17 mouse cellular contexts compared by ENCODE assay signal in the genomic region with DNA sequence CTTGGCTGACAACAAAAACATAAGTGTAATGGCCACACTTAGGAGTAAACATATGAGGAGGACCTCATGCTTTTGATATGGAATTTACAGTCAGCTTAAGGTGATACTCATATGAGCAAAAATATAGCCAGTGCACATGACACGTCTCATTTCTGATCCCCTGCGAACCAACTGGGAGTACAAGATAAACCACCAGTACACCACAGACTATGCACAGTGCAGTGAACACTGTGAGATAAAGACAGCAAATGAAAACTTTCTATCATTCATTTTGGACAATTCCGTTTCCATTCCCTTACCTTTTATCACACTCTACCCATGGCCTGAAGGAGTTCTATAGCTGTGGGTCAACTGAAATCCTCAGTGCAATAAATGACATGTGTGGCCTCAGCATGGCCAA.
"Had no signal": no experiment of that assay in that cellular context is flagged by ENCODE, and none has a peak within 500 bp of the region (broad histone marks: within the 10 kb centered on the region; RNA-seq: fewer than 3 reads in every experiment).

No protein-coding gene starts in this region.

- H3K4me2 ChIP-seq: limb, embryonic 13.5 days; midbrain, embryonic 11.5 days; midbrain, embryonic 15.5 days; neural tube, embryonic 13.5 days had no signal

- ATAC-seq: intestine, embryonic 16.5 days; midbrain, embryonic 15.5 days had no signal

- H3K36me3 ChIP-seq: limb, embryonic 13.5 days; midbrain, embryonic 15.5 days; neural tube, embryonic 13.5 days had no signal

- H3K27ac ChIP-seq: limb, embryonic 13.5 days; midbrain, embryonic 15.5 days; neural tube, embryonic 13.5 days had no signal

- H3K9ac ChIP-seq: limb, embryonic 13.5 days; midbrain, embryonic 15.5 days; neural tube, embryonic 13.5 days had no signal

- H3K4me3 ChIP-seq: limb, embryonic 13.5 days; midbrain, embryonic 15.5 days; neural tube, embryonic 13.5 days had no signal

- DNase-seq: kidney, adult 2 months; kidney, postnatal 25 days; layer of hippocampus, adult 9-11 months; layer of hippocampus, postnatal 36 days; left cerebral cortex, postnatal 4 days; lung, adult 18-20 months; lung, postnatal 36 days; retina, postnatal 1 day; right cerebral cortex, postnatal 4 days; spleen, adult 18-20 months; thymus, adult 2 months; thymus, postnatal 25 days had no signal

- H3K4me1 ChIP-seq: limb, embryonic 13.5 days; midbrain, embryonic 15.5 days; neural tube, embryonic 13.5 days had no signal

- H3K27me3 ChIP-seq: limb, embryonic 13.5 days; midbrain, embryonic 15.5 days; neural tube, embryonic 13.5 days had no signal

- H3K9me3 ChIP-seq: limb, embryonic 13.5 days; midbrain, embryonic 15.5 days; neural tube, embryonic 13.5 days had no signal
